Mouse (Mus musculus) hindbrain, embryonic 11.5 days (tissue): Measurements from ENCODE around the gene Dpp6. TPM values are rescaled to one million over a fixed set of nuclear protein-coding genes. Genes with fewer than 3 reads are reported as not detected.

ENCODE experiments used
- ATAC-seq: fragments of 200-750 bp; cut with Nextera tagmentation; 2 replicates; pipeline ENCODE4 v1.8.0; 2017; ENCODE audit warnings: mild to moderate bottlenecking, moderate TSS enrichment, moderate library complexity; ENCODE audit not compliant: low FRiP score
- DNase-seq: peaks from one replicate; pipeline ENCODE4 v3.0.0-alpha.2; 2015; ENCODE audit warnings: low spot score
- H3K27ac ChIP-seq: fragments of 300-500 bp; sonication (generic); 2 replicates; pipeline ENCODE4 v1.5.1; 2014; ENCODE audit warnings: mild to moderate bottlenecking, low read depth, low read length
- H3K27me3 ChIP-seq: fragments of 300-500 bp; sonication (generic); 2 replicates; pipeline ENCODE4 v1.6.1; 2014; ENCODE audit warnings: mild to moderate bottlenecking, low read length, moderate library complexity, mixed read lengths; ENCODE audit not compliant: control insufficient read depth, insufficient read depth
- H3K36me3 ChIP-seq: fragments of 300-500 bp; sonication (generic); 2 replicates; pipeline ENCODE4 v1.6.1; 2014; ENCODE audit warnings: mild to moderate bottlenecking, low read length, moderate library complexity, mixed read lengths; ENCODE audit not compliant: control insufficient read depth, insufficient read depth
- H3K4me1 ChIP-seq: fragments of 300-500 bp; sonication (generic); replicated peaks from 2 replicates; pipeline ENCODE4 v1.6.1; 2014; ENCODE audit warnings: low read length, mixed read lengths; ENCODE audit not compliant: control insufficient read depth, insufficient read depth
- H3K4me2 ChIP-seq: fragments of 300-500 bp; sonication (generic); replicated peaks from 2 replicates; pipeline ENCODE4 v1.6.1; 2014; ENCODE audit warnings: mild to moderate bottlenecking, low read depth, low read length
- H3K4me3 ChIP-seq: fragments of 300-500 bp; sonication (generic); 2 replicates; pipeline ENCODE4 v1.5.1; 2014; ENCODE audit warnings: low read depth, low read length
- H3K9ac ChIP-seq: fragments of 300-500 bp; sonication (generic); 2 replicates; pipeline ENCODE4 v1.6.1; 2014; ENCODE audit warnings: low read depth, low read length
- H3K9me3 ChIP-seq: fragments of 300-500 bp; sonication (generic); 2 replicates; pipeline ENCODE4 v1.6.1; 2016; ENCODE audit warnings: low read length; ENCODE audit not compliant: control insufficient read depth
- WGBS: fragments of 180-500 bp; shearing (Covaris S2); extraction: QIAGEN DNeasy Blood & Tissue Kit; methylation state at CpG from one replicate; pipeline ENCODE4 v1.1.7; 2014; 5-methylcytosine and 5-hydroxymethylcytosine counted together
- polyA plus RNA-seq: library from polyadenylated mRNA; unstranded; fragments of >200 nt; fragmentation: Nextera tagmentation; extraction: Ambion mirVana; gene quantifications from 2 replicates; pipeline ENCODE4 v1.2.1, GENCODE M21; 2014

The Dpp6 gene
- polyA plus RNA-seq, 1 experiment from 2014 or later: 13.8 TPM

- H3K4me3 ChIP-seq: no peak overlapping the region
- H3K9me3 ChIP-seq: no peaks in the 10 kb centered on the region
- H3K9ac ChIP-seq: no peak overlapping the region
- no peaks in the 10 kb centered on the region for H3K27me3 ChIP-seq
- no peak overlapping the region for H3K27ac ChIP-seq
- ATAC-seq: no peak
- 29% methylated on average over 1 of the region's 1 CpGs for WGBS
- DNase-seq: no peak
- H3K4me1 ChIP-seq: no peaks in the 10 kb centered on the region
- H3K36me3 ChIP-seq: no peaks in the 10 kb centered on the region
- H3K4me2 ChIP-seq: no peak overlapping the region
Measured at GRCm38 (mm10) chr5:26985114-26985513, 168.1 kb downstream of the Dpp6 start.

GRCm38 (mm10) chr5:26991587-26991986 lies 174.6 kb downstream of the Dpp6 start:
- H3K36me3 ChIP-seq: no peaks in the 10 kb centered on the region
- H3K9me3 ChIP-seq: no peaks in the 10 kb centered on the region
- no peak overlapping the region for H3K27ac ChIP-seq
- no peak overlapping the region for H3K4me2 ChIP-seq
- H3K27me3 ChIP-seq: no peaks in the 10 kb centered on the region
- peaks cover 2% of the 10 kb centered on the region; the same call in 1 of the 2 replicates for H3K4me1 ChIP-seq
- peak; percentile 87 for ATAC-seq
- peak; percentile 56 for DNase-seq
- no peak overlapping the region for H3K4me3 ChIP-seq
- 8% methylated on average over 2 of the region's 2 CpGs for WGBS
- no peak overlapping the region for H3K9ac ChIP-seq

- WGBS: 93% methylated on average over 7 of the region's 7 CpGs
- no peak overlapping the region for H3K27ac ChIP-seq
- ATAC-seq: no peak
Measured at GRCm38 (mm10) chr5:27003537-27003936, 186.5 kb downstream of the Dpp6 start.

GRCm38 (mm10) chr5:27009157-27009556 lies 192.2 kb downstream of the Dpp6 start:
- no peak overlapping the region for H3K27ac ChIP-seq
- ATAC-seq: no peak
- no peak overlapping the region for H3K4me3 ChIP-seq
- H3K9ac ChIP-seq: no peak overlapping the region
- H3K36me3 ChIP-seq: no peaks in the 10 kb centered on the region
- H3K27me3 ChIP-seq: no peaks in the 10 kb centered on the region
- H3K4me1 ChIP-seq: no peaks in the 10 kb centered on the region
- no peaks in the 10 kb centered on the region for H3K9me3 ChIP-seq
- no peak overlapping the region for H3K4me2 ChIP-seq
- DNase-seq: no peak

More at GRCm38 (mm10) chr5:27003537-27003936, 186.5 kb downstream of the Dpp6 start:
- H3K4me2 ChIP-seq: no peak overlapping the region
- H3K27me3 ChIP-seq: no peaks in the 10 kb centered on the region
- no peak overlapping the region for H3K4me3 ChIP-seq
- no peak for DNase-seq
- no peak overlapping the region for H3K9ac ChIP-seq
- H3K36me3 ChIP-seq: no peaks in the 10 kb centered on the region
- no peaks in the 10 kb centered on the region for H3K9me3 ChIP-seq
- no peaks in the 10 kb centered on the region for H3K4me1 ChIP-seq

- no peak overlapping the region for H3K9ac ChIP-seq
- DNase-seq (no peak), ATAC-seq (no peak)
- no peaks in the 10 kb centered on the region for H3K4me1 ChIP-seq
- no peak overlapping the region for H3K4me3 ChIP-seq
- no peaks in the 10 kb centered on the region for H3K9me3 ChIP-seq
- 92% methylated on average over 5 of the region's 5 CpGs for WGBS
- H3K36me3 ChIP-seq: no peaks in the 10 kb centered on the region
- H3K27me3 ChIP-seq: no peaks in the 10 kb centered on the region
- no peak overlapping the region for H3K27ac ChIP-seq
- H3K4me2 ChIP-seq: no peak overlapping the region
Measured at GRCm38 (mm10) chr5:27010582-27010981, 193.6 kb downstream of the Dpp6 start.

GRCm38 (mm10) chr5:27018314-27018956 lies 201.4 kb downstream of the Dpp6 start:
- no peaks in the 10 kb centered on the region for H3K27me3 ChIP-seq
- 40% methylated on average over 3 of the region's 3 CpGs for WGBS
- no peaks in the 10 kb centered on the region for H3K9me3 ChIP-seq
- no peak overlapping the region for H3K4me3 ChIP-seq
- no peaks in the 10 kb centered on the region for H3K4me1 ChIP-seq
- ATAC-seq (no peak), DNase-seq (no peak)
- H3K4me2 ChIP-seq: no peak overlapping the region
- H3K9ac ChIP-seq: no peak overlapping the region
- no peak overlapping the region for H3K27ac ChIP-seq
- H3K36me3 ChIP-seq: no peaks in the 10 kb centered on the region

GRCm38 (mm10) chr5:27028611-27029010 lies 211.6 kb downstream of the Dpp6 start:
- ATAC-seq (no peak), DNase-seq (no peak)
- H3K4me3 ChIP-seq: no peak overlapping the region
- no peaks in the 10 kb centered on the region for H3K27me3 ChIP-seq
- H3K4me2 ChIP-seq: no peak overlapping the region
- H3K27ac ChIP-seq: no peak overlapping the region
- H3K36me3 ChIP-seq: no peaks in the 10 kb centered on the region
- no peaks in the 10 kb centered on the region for H3K9me3 ChIP-seq
- H3K4me1 ChIP-seq: no peaks in the 10 kb centered on the region
- H3K9ac ChIP-seq: no peak overlapping the region
- 41% methylated on average over 1 of the region's 1 CpGs for WGBS

- 21% methylated on average over 5 of the region's 5 CpGs for WGBS
- H3K9me3 ChIP-seq: no peaks in the 10 kb centered on the region
- H3K4me2 ChIP-seq: no peak overlapping the region
- no peaks in the 10 kb centered on the region for H3K4me1 ChIP-seq
- no peak overlapping the region for H3K27ac ChIP-seq
- no peak overlapping the region for H3K4me3 ChIP-seq
- no peak overlapping the region for H3K9ac ChIP-seq
- H3K36me3 ChIP-seq: no peaks in the 10 kb centered on the region
- DNase-seq: peak; percentile 70
- H3K27me3 ChIP-seq: no peaks in the 10 kb centered on the region
- ATAC-seq: no peak
Measured at GRCm38 (mm10) chr5:27029784-27030183, 212.8 kb downstream of the Dpp6 start.

GRCm38 (mm10) chr5:27034858-27035257 lies 217.9 kb downstream of the Dpp6 start:
- H3K4me3 ChIP-seq: no peak overlapping the region
- no peak overlapping the region for H3K27ac ChIP-seq
- 65% methylated on average over 4 of the region's 4 CpGs for WGBS
- H3K4me2 ChIP-seq: no peak overlapping the region
- H3K9me3 ChIP-seq: no peaks in the 10 kb centered on the region
- no peak overlapping the region for H3K9ac ChIP-seq
- ATAC-seq: no peak
- no peaks in the 10 kb centered on the region for H3K27me3 ChIP-seq
- H3K36me3 ChIP-seq: no peaks in the 10 kb centered on the region
- no peak for DNase-seq
- no peaks in the 10 kb centered on the region for H3K4me1 ChIP-seq
